Comparison of ENCODE assay signal across 27 mouse cellular contexts in genomic region chr11:54250575-54250974, GRCm38 (mm10). TPM values are rescaled to one million over a fixed set of nuclear protein-coding genes. Genes with fewer than 3 reads are reported as not detected.
"Had no signal": no experiment of that assay in that cellular context is flagged by ENCODE, and none has a peak within 500 bp of the region (broad histone marks: within the 10 kb centered on the region; RNA-seq: fewer than 3 reads in every experiment).

No protein-coding gene starts in this region.

- H3K9ac ChIP-seq: liver, embryonic 13.5 days; stomach, embryonic 15.5 days had no signal

- H3K27me3 ChIP-seq: stomach, embryonic 15.5 days had no signal

- DNase-seq: kidney, adult 18-20 months; kidney, adult 9 months; kidney, postnatal 14 days; kidney, postnatal 4 days; liver, embryonic 13.5 days; midbrain, embryonic 14.5 days; right cerebral cortex, postnatal 25 days; spleen, adult 18-20 months; thymus, postnatal 25 days had no signal

- H3K36me3 ChIP-seq: liver, embryonic 13.5 days; stomach, embryonic 15.5 days had no signal

- H3K9me3 ChIP-seq: liver, embryonic 13.5 days; stomach, embryonic 15.5 days had no signal

- H3K4me2 ChIP-seq: liver, embryonic 13.5 days; midbrain, embryonic 11.5 days; stomach, embryonic 15.5 days had no signal

- ATAC-seq: inflammation-experienced regulatory T-cells, adult 6 months; intestine, embryonic 16.5 days had no signal

- H3K4me3 ChIP-seq: liver, embryonic 13.5 days; stomach, embryonic 15.5 days had no signal

- H3K27ac ChIP-seq: liver, embryonic 13.5 days; stomach, embryonic 15.5 days had no signal

RNA-seq across cellular contexts. Expression of gene Csf2, which starts 1.1 kb away (rescaled TPM):
- total RNA-seq: layer of hippocampus, adult 18-20 months; layer of hippocampus, postnatal 14 days; left cerebral cortex, adult 18-20 months; left cerebral cortex, postnatal 25 days; liver, adult 2 months; megakaryocyte progenitor cell, adult 5-6 weeks; megakaryocyte-erythroid progenitor cell, adult 5-6 weeks; midbrain, postnatal 0 days had no signal
- polyA plus RNA-seq: kidney, embryonic 16.5 days; limb, embryonic 11.5 days; limb, embryonic 14.5 days; liver, adult 2 months; liver, embryonic 13.5 days; liver, embryonic 16.5 days; midbrain, embryonic 11.5 days; midbrain, embryonic 14.5 days; midbrain, postnatal 0 days; neural tube, embryonic 11.5 days; neural tube, embryonic 14.5 days had no signal

RNA-seq across cellular contexts. Expression of gene Il3, which starts 16.5 kb away (rescaled TPM):
- total RNA-seq: layer of hippocampus, adult 18-20 months; layer of hippocampus, postnatal 14 days; left cerebral cortex, adult 18-20 months; left cerebral cortex, postnatal 25 days; liver, adult 2 months; megakaryocyte progenitor cell, adult 5-6 weeks; megakaryocyte-erythroid progenitor cell, adult 5-6 weeks; midbrain, postnatal 0 days had no signal
- polyA plus RNA-seq: inflammation-experienced regulatory T-cells, adult 6 months; intestine, embryonic 16.5 days; kidney, embryonic 16.5 days; limb, embryonic 11.5 days; limb, embryonic 14.5 days; liver, adult 2 months; liver, embryonic 13.5 days; liver, embryonic 16.5 days; midbrain, embryonic 11.5 days; midbrain, embryonic 14.5 days; midbrain, postnatal 0 days; neural tube, embryonic 11.5 days; neural tube, embryonic 14.5 days; stomach, embryonic 15.5 days had no signal

RNA-seq across cellular contexts. Expression of gene Acsl6, which starts 53.0 kb away (rescaled TPM):
- polyA plus RNA-seq: inflammation-experienced regulatory T-cells, adult 6 months; liver, adult 2 months had no signal
